Mouse (Mus musculus) c-Kit-positive CD71-positive TER-119-negative erythroid progenitor cells, embryonic 14.5 days (primary cell): ENCODE measurements around the gene Ep400.

Experiments
- DNase-seq: peaks from one replicate; pipeline ENCODE4 v3.0.0-alpha.2; 2013; ENCODE audit warnings: low read depth

The Ep400 gene

GRCm38 (mm10) chr5:110770448-110771158 is at the start of gene Ep400:
Gene Ep400, minus strand, starts transcription at chr5:110770717.
- peak; percentile 100 for DNase-seq

- peak; percentile 99 for DNase-seq
Observed at GRCm38 (mm10) chr5:110809667-110810325, 39.3 kb upstream of the Ep400 start, which contains the start of gene Ulk1. Gene Ulk1, minus strand, starts transcription at chr5:110810097.

GRCm38 (mm10) chr5:110808821-110809666 is 38.5 kb upstream of the Ep400 start:
- DNase-seq, result no peak

GRCm38 (mm10) chr5:110808061-110808631 is 37.6 kb upstream of the Ep400 start:
- peak; percentile 78 for DNase-seq

- no peak for DNase-seq
Observed at GRCm38 (mm10) chr5:110807453-110807852, 36.9 kb upstream of the Ep400 start.

- DNase-seq, result no peak
Observed at GRCm38 (mm10) chr5:110806676-110807075, 36.2 kb upstream of the Ep400 start.

- no peak for DNase-seq
Observed at GRCm38 (mm10) chr5:110806154-110806553, 35.6 kb upstream of the Ep400 start.

- DNase-seq, result no peak
Observed at GRCm38 (mm10) chr5:110804012-110804743, 33.7 kb upstream of the Ep400 start.

- DNase-seq, result no peak
Observed at GRCm38 (mm10) chr5:110802809-110803208, 32.3 kb upstream of the Ep400 start.

GRCm38 (mm10) chr5:110802186-110802585 is 31.7 kb upstream of the Ep400 start:
- no peak for DNase-seq

GRCm38 (mm10) chr5:110801036-110801624 is 30.6 kb upstream of the Ep400 start:
- DNase-seq, result no peak

GRCm38 (mm10) chr5:110797696-110798095 is 27.2 kb upstream of the Ep400 start:
- no peak for DNase-seq

GRCm38 (mm10) chr5:110794363-110794762 is 23.8 kb upstream of the Ep400 start:
- no peak for DNase-seq

- DNase-seq, result no peak
Observed at GRCm38 (mm10) chr5:110788684-110789083, 18.2 kb upstream of the Ep400 start.

- no peak for DNase-seq
Observed at GRCm38 (mm10) chr5:110786081-110786835, 15.7 kb upstream of the Ep400 start.

- no peak for DNase-seq
Observed at GRCm38 (mm10) chr5:110783150-110783549, 12.6 kb upstream of the Ep400 start.

GRCm38 (mm10) chr5:110781529-110782238 is 11.2 kb upstream of the Ep400 start:
- DNase-seq, result peak; percentile 62

- no peak for DNase-seq
Observed at GRCm38 (mm10) chr5:110780761-110781528, 10.4 kb upstream of the Ep400 start.
